ENCODE assay signal across 15 mouse cellular contexts in genomic region chr1:76508821-76509220, GRCm38 (mm10).
DNase-seq lines count a peak whose midpoint lies in the region.
"Had no signal": no experiment of that assay in that cellular context is flagged by ENCODE, and none has a peak within 500 bp of the region (broad histone marks: within the 10 kb centered on the region; RNA-seq: fewer than 3 reads in every experiment).

No protein-coding gene starts in this region.

- peak; percentile 16 to 70 for DNase-seq in layer of hippocampus, adult 18-20 months (ENCODE audit: low spot score in 2 of 2)
- no peak for DNase-seq in layer of hippocampus, postnatal 36 days
- DNase-seq in layer of hippocampus, adult 9-11 months, result peak; percentile 63
- no peak for DNase-seq in layer of hippocampus, postnatal 25 days (ENCODE audit: extremely low spot score in 1 of 2, low spot score in 1 of 2)
- no peak for DNase-seq in adrenal gland, adult (ENCODE audit: inconsistent age in 2 of 2, low spot score in 1 of 2)
- DNase-seq: adrenal gland, adult 2 months; adrenal gland, postnatal 10 days; adrenal gland, postnatal 25 days; B cell, adult 2 months; cerebellum, adult 11-12 months; cerebellum, adult 2 months; cerebellum, adult 9-10 months; cerebellum, postnatal 10 days; cerebellum, postnatal 25 days; embryo, embryonic 11 days had no signal

Comparison
In these comparisons a context has a peak if more than half of its experiments do, and no peak if none do; other contexts are left out.
1. DNase-seq: peak in layer of hippocampus, adult 18-20 months (2 of 2) and layer of hippocampus, adult 9-11 months (single experiment); none in layer of hippocampus, postnatal 36 days (0 of 2), layer of hippocampus, postnatal 25 days (0 of 2) and adrenal gland, adult (0 of 2).